Mouse (Mus musculus): ENCODE measurements around the gene Phc2. TPM values are rescaled to one million over a fixed set of nuclear protein-coding genes. Genes with fewer than 3 reads are reported as not detected.

The Phc2 gene
- total RNA-seq, 2 experiments from 2014 or later = 84.8 to 90.6 TPM

DNA sequence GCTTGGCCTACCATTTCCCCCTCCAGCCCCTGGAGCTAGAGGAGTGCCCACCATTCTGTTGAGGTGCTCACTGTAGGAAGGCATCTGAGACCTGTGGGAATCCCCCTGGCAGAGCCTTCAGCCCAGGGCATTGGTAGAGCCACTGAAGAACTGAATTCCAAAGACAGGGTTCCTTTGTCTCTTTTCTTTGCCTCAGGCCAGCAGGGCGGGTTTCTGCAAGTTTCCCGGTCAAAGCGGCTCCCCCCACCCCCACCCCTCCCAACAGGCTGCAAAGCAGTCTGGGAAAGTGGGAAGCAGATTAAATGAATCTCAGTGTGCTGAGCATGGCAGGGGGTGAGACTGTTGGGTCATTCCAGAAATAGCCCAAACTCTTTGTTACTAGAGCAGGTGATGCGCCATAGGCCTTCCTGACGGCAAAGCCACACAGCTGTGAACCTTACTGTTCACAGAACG lies 82.7 kb downstream of the Phc2 start:
- DNase-seq (ENCODE audit: extremely low spot score in 1 of 2, low spot score in 2 of 2) = no peak
- Histone ChIP-seq H3K27ac (peak overlapping the region; percentile 54), H3K4me3 (no peak overlapping the region)
- no peak for TF ChIP-seq CTCF (IDR thresholded peaks at IDR 0.05)
- intact Hi-C loops (cut with DNase I) = no loop called here

DNA sequence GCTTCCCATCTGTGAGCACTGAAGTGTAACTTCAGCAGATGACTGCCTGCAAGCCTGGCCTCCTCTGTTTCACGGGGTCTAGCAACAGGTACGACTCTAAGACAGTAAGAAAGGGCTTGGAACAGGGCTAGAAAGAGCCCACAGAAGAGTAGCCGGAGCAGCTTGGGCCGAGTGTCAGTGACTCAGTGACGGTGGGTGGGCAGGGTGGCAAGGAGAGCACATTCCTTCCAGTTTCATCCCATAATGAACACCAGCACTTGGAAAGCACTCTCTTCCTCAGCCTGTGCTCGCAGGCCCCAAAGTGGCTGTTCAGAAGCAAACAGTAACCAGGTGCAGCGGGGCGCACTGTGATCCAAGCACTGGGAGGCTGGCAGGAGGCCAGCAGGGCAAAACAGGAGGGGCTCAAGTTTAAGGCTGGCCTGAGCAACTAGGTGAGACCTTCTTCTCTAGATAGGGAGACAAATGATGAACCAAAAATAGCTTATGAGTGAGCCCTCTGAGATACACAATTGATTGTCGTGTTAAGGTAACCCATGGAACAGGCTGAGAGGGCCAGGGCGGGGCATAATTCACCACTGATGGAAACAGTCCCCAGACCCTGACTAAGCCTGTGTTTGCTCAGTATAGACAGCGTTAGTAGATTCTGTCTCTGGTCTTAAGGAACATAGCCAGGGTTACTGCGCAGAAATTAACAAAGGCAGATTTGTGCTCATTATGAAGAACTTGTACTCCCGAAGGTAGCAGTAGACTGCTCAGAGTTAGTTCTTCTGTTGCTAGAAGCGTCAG lies 83.5 kb downstream of the Phc2 start:
- Histone ChIP-seq H3K4me3 (no peak overlapping the region), H3K27ac (peak overlapping the region; percentile 28; the same call in 1 of the 2 replicates)
- no peak for DNase-seq (ENCODE audit: extremely low spot score in 1 of 2, low spot score in 2 of 2)
- intact Hi-C loops (cut with DNase I) = no loop called here
- TF ChIP-seq CTCF (IDR thresholded peaks at IDR 0.05) = no peak

DNA sequence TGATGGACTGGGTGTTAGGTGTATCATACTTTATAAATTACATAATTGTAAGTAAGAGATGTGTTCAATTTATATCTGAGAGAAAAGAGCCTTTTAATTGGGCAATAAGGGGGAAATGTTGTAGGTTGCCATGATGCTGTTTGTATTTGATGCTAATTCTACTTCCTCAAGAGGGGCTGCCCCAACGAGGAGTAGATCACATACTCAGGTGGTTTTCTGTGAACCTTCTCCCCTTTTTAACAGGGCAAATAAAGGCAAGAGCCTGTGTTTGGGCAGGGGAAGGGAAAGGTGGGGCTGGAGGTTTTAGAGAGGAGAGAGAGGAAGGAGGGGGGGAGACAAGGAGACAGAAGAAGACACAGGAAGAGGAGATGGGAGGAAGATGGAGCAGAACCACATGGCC lies 86.4 kb downstream of the Phc2 start:
- intact Hi-C loops (cut with DNase I) = no loop called here
- DNase-seq (ENCODE audit: extremely low spot score in 1 of 2, low spot score in 2 of 2) = no peak
- Histone ChIP-seq H3K4me3 (no peak overlapping the region), H3K27ac (no peak overlapping the region)
- no peak for TF ChIP-seq CTCF (IDR thresholded peaks at IDR 0.05)

DNA sequence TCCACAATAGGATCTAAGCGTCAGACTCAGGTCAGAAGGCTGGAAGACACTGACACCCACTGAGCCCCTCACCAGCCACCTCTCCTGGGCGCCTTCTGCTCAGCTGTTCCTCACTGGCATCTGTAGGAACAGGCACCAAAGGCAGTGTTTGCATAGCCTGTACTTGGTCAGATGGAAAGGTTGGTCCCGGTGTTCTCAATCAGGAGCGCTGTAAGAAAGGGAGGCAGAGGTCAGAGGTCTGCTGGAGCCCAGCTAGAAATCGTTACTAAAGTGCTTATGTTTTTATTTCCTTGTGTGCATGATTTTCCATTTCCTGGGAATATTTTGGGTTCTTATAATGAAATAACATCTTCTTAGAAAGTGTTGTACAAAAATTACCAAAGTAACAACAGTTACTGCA lies 87.4 kb downstream of the Phc2 start:
- TF ChIP-seq CTCF (IDR thresholded peaks at IDR 0.05) = no peak
- intact Hi-C loops (cut with DNase I) = no loop called here
- no peak overlapping the region for H3K4me3 ChIP-seq
- no peak overlapping the region for H3K27ac ChIP-seq
- no peak for DNase-seq (ENCODE audit: extremely low spot score in 1 of 2, low spot score in 2 of 2)

DNA sequence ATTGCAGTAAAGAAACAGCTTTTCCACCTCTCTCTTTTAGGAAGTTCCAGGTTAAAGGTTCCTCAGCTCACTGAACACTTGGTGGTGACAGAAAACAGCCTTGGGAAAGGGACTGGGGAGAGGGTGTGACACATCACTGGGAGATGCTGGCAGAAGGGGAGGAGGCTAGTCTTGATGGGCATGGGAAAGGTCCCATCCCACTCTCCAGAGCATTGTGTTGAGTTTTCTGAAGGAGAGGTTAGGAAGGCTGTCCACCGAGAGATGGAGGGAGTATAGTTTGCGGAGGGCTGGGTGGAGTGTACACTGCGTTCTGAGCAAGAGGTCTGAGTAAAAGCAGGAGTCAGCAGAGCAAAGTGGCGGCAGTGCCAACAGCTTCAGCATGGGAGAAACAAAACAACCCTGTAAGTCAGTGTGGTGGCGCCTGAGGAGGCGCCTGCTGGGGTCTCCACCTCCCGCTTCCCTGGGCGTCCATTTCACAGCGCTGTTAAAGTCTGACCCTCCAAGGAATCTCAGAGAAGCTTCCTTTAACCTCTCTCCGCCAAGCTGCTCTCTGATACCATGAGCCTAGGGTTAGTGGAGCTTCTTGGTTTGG lies 88.0 kb downstream of the Phc2 start:
- no peak for TF ChIP-seq CTCF (IDR thresholded peaks at IDR 0.05)
- intact Hi-C loops (cut with DNase I) = no loop called here
- no peak for DNase-seq (ENCODE audit: extremely low spot score in 1 of 2, low spot score in 2 of 2)
- no peak overlapping the region for H3K27ac ChIP-seq
- no peak overlapping the region for H3K4me3 ChIP-seq

DNA sequence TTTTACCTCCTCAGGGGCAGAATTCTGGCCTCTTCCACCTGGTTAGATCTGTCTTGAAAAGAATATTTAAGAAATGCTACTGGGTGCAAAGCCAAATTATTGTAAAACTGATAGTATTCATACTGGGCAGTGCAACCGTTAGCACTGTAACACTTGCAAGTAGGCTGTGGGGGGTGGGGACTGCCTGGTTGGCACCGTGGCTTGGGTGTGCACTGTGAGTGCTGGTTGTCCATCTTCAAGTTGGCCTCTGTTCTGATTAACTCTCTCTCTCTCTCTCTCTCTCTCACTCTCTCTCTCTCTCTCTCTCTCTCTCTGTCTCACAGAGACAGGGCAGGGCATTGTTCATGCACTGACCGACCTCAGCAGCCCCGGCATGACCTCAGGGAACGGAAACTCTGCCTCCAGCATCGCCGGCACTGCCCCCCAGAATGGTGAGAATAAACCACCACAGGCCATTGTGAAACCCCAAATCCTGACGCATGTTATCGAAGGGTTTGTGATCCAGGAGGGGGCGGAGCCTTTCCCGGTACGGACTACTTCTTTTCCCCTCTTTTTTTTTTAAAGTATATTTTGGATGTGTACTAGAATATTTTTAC lies 88.6 kb downstream of the Phc2 start:
- H3K27ac ChIP-seq = no peak overlapping the region
- H3K4me3 ChIP-seq = no peak overlapping the region
- DNase-seq (ENCODE audit: extremely low spot score in 1 of 2, low spot score in 2 of 2) = no peak

DNA sequence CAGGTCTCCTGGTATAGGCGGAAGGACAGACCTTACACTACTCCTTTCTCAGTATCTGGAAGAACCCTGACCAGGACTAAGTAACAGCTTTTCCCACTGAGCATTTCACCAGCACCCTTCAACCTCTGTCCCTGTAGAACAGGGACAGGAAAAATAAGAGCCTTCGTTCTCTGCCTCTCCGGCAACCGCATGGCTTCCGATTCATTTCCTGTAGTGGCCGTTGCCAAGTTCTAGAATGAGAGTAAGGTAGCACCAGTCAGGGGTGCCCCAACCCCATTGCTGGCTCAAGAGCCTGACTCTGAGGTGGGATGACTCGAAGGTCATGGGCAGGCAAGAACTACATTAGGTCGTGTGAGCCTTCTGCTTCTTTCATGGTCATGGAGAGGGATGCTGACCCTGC lies 90.7 kb downstream of the Phc2 start:
- Histone ChIP-seq H3K4me3 (no peak overlapping the region), H3K27ac (no peak overlapping the region)
- DNase-seq (ENCODE audit: extremely low spot score in 1 of 2, low spot score in 2 of 2) = no peak
- intact Hi-C loops (cut with DNase I) = no loop called here
- no peak for TF ChIP-seq CTCF (IDR thresholded peaks at IDR 0.05)

More for the DNA sequence above, 88.6 kb downstream of the Phc2 start:
- intact Hi-C loops (cut with DNase I) = no loop called here
- no peak for TF ChIP-seq CTCF (IDR thresholded peaks at IDR 0.05)

DNA sequence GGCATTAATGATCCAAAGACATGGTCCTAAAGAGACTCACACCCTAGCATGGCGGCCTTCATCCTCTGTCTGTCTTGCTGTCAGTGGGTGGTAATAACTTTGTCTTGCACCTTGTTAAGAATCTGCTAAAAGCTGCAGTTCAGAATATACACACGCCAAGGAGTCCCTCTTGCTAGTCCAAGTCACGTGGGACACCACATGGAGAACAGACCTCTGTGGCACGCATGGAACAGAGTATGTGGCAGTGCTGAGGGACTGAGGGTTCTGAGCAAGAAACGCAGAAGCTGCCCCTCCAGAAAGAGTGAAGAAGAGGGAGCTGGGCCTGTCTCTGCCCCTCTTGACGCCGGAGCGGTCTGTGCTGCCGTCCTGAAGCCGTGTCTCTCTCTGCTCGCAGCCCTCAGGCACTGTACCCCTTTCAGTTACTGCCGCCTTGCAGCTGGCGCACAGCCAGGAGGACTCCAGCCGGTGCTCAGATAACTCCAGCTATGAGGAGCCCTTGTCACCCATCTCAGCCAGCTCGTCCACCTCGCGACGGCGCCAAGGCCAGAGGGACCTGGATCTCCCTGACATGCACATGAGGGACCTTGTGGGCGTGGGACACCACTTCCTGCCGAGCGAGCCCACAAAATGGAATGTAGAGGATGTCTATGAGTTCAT lies 93.2 kb downstream of the Phc2 start:
- H3K4me3 ChIP-seq = no peak overlapping the region
- no peak for DNase-seq (ENCODE audit: extremely low spot score in 1 of 2, low spot score in 2 of 2)
- intact Hi-C loops (cut with DNase I) = no loop called here
- no peak for TF ChIP-seq CTCF (IDR thresholded peaks at IDR 0.05)
- no peak overlapping the region for H3K27ac ChIP-seq

DNA sequence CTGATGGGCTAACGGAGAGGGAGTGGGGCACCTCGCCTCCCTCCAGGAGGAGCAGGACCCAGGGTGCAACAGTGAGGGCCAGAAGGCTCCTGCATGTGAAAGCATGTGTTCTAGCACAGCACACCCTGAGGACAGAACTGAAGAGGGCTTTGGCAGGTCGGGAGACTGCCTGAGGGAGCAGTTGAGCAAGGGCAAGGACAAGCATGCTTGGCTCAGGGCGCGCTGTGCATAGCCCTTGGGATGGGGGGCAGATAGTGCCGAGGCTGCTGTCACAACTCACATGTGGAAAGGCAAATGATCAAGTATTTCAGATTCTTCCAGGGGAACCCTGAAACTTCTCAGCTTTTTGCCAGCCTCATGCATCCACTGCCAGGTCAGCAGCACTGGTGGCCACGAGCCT lies 93.8 kb downstream of the Phc2 start:
- no peak for TF ChIP-seq CTCF (IDR thresholded peaks at IDR 0.05)
- no peak overlapping the region for H3K4me3 ChIP-seq
- intact Hi-C loops (cut with DNase I) = no loop called here
- H3K27ac ChIP-seq = no peak overlapping the region
- DNase-seq (ENCODE audit: extremely low spot score in 1 of 2, low spot score in 2 of 2) = no peak

DNA sequence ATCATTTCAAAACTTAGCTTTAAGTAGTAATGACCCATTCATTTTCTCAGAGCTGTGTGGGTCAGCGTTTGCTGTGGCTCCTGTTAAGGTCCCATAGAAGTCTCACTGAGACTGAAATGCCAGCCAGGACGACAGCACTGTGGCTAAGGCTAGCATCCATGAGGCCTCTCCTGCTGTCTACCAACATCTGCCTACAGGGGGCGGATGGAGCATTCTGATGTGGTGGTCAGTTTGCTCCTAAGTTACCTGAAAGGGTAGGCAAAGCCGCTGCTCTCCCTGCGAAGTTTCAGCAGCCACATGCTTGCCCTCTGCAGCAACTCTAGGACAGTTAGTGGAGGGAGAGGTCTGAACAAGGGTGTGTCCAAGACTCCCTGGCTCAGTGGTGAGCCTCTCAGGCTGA lies 96.5 kb downstream of the Phc2 start:
- TF ChIP-seq CTCF (IDR thresholded peaks at IDR 0.05) = peak; percentile 34
- no peak overlapping the region for H3K27ac ChIP-seq
- DNase-seq (ENCODE audit: extremely low spot score in 1 of 2, low spot score in 2 of 2) = no peak
- H3K4me3 ChIP-seq = no peak overlapping the region
- intact Hi-C loops (cut with DNase I) = no loop called here

DNA sequence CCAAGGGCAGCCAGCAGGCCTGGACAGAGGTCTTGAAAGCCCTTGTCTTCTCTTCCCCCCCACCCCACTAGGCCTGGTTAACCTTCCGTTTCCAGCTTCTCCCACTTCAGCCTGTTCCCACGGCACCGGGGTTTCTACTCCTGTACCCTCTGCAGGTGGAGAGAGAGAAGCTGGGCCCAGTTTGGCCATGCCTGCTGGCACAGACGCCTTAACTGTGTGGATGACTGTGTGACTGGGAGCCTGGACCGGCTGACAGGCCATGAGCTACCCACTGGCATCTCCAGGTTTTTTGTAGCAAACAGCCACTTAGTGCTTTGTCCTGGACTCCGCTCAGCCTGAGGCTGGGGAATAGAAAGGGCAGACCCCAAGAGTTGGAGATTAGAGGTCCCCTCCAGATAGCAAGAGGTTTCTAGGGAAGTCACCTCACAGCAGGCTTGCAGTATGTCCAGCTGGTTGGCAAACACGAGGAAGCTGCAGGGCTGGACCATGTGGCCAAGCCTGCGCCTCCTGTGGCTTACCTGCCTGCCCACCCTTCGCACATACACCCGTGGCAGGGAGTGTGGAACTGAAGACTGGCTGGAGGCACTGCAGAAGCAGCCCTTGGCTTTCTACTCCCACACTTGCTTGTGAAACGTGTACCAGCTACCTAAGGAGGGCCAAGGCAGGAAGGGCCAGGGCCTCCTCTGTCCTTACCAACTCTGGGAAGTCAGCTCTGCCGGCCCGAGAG lies 97.7 kb downstream of the Phc2 start:
- no peak for TF ChIP-seq CTCF (IDR thresholded peaks at IDR 0.05)
- Histone ChIP-seq H3K27ac (no peak overlapping the region), H3K4me3 (no peak overlapping the region)
- DNase-seq (ENCODE audit: extremely low spot score in 1 of 2, low spot score in 2 of 2) = no peak
- intact Hi-C loops (cut with DNase I) = no loop called here

Data from left cerebral cortex, adult 2 months (tissue).